Mouse (Mus musculus): Measurements from ENCODE around the gene Gnaq.
"Not testable (repeated sequence)": the region's sequence is repeated elsewhere in the genome, so short reads cannot be mapped to it uniquely, and the experiment has no call there.

- not testable (repeated sequence) for TF ChIP-seq TAL1, GATA1 (IDR thresholded peaks at IDR 0.05; ENCODE audit: low read length)
These were observed 134.7 kb downstream of the Gnaq start for GRCm38 (mm10) chr19:16267362-16267761.

Measured in erythroblast, embryonic 14.5 days (primary cell).